Mouse (Mus musculus) urinary bladder, postnatal 25 days (tissue): ENCODE data around the gene Trappc1.

Source experiments
- DNase-seq: peaks from one replicate; pipeline ENCODE4 v3.0.0; 2022; ENCODE audit warnings: low spot score

The Trappc1 gene

GRCm38 (mm10) chr11:69369990-69370816, 46.4 kb downstream of the Trappc1 start:
- no peak for DNase-seq

- DNase-seq = no peak
Observed at GRCm38 (mm10) chr11:69370817-69371215, 47.0 kb downstream of the Trappc1 start.

GRCm38 (mm10) chr11:69371601-69372000, 47.8 kb downstream of the Trappc1 start:
- no peak for DNase-seq

- DNase-seq = no peak
Observed at GRCm38 (mm10) chr11:69372056-69372779, 48.4 kb downstream of the Trappc1 start.

- no peak for DNase-seq
Observed at GRCm38 (mm10) chr11:69372780-69373170, 49.0 kb downstream of the Trappc1 start.

- DNase-seq = no peak
Observed at GRCm38 (mm10) chr11:69373223-69373965, 49.6 kb downstream of the Trappc1 start.
